Mouse (Mus musculus) liver, embryonic 14.5 days (tissue): ENCODE results near the gene Cysltr2.

Experiments
- CTCF ChIP-seq: IDR thresholded peaks from 2 replicates; pipeline ENCODE4 v1.5.1; 2016; ENCODE audit warnings: antibody characterized with exemption, low read depth, control low read depth
- EP300 ChIP-seq: IDR thresholded peaks from 2 replicates; pipeline ENCODE4 v1.6.1; 2016; ENCODE audit warnings: antibody characterized with exemption, low read depth

GRCm38 (mm10) chr14:73015386-73015785 is 33.5 kb downstream of the Cysltr2 start:
- TF ChIP-seq CTCF (no peak), EP300 (no peak)
